Mouse (Mus musculus) midbrain, embryonic 14.5 days (tissue): ENCODE results near the gene Zfyve28. TPM values are rescaled to one million over a fixed set of nuclear protein-coding genes. Genes with fewer than 3 reads are reported as not detected.

Experiments used
- ATAC-seq: fragments of 200-750 bp; cut with Nextera tagmentation; 2 replicates; pipeline ENCODE4 v1.8.0; 2017; ENCODE audit warnings: moderate number of reproducible peaks, moderate library complexity; ENCODE audit not compliant: low FRiP score, low TSS enrichment
- DNase-seq: peaks from one replicate; pipeline ENCODE4 v3.0.0-alpha.2; 2015
- H3K27ac ChIP-seq: fragments of 300-500 bp; sonication (generic); replicated peaks from 2 replicates; pipeline ENCODE4 v1.5.1; 2014; ENCODE audit warnings: mild to moderate bottlenecking, low read depth, low read length, moderate library complexity
- H3K27me3 ChIP-seq: fragments of 300-500 bp; sonication (generic); 2 replicates; pipeline ENCODE4 v1.6.1; 2014; ENCODE audit warnings: low read length, control low read depth, mixed read lengths; ENCODE audit not compliant: control insufficient read depth, insufficient read depth
- H3K36me3 ChIP-seq: fragments of 300-500 bp; sonication (generic); 2 replicates; pipeline ENCODE4 v1.6.1; 2014; ENCODE audit warnings: low read length, control low read depth; ENCODE audit not compliant: control insufficient read depth, insufficient read depth
- H3K4me1 ChIP-seq: fragments of 300-500 bp; sonication (generic); 2 replicates; pipeline ENCODE4 v1.6.1; 2014; ENCODE audit warnings: mild to moderate bottlenecking, antibody characterized with exemption, low read length, control low read depth; ENCODE audit not compliant: control insufficient read depth, insufficient read depth
- H3K4me2 ChIP-seq: fragments of 300-500 bp; sonication (generic); 2 replicates; pipeline ENCODE4 v1.6.1; 2014; ENCODE audit warnings: mild to moderate bottlenecking, low read length, moderate library complexity
- H3K4me3 ChIP-seq: fragments of 300-500 bp; sonication (generic); replicated peaks from 2 replicates; pipeline ENCODE4 v1.5.1; 2014; ENCODE audit warnings: low read depth, low read length
- H3K9ac ChIP-seq: fragments of 300-500 bp; sonication (generic); replicated peaks from 2 replicates; pipeline ENCODE4 v1.6.1; 2014; ENCODE audit warnings: mild to moderate bottlenecking, low read length, moderate library complexity
- H3K9me3 ChIP-seq: fragments of 300-500 bp; sonication (generic); 2 replicates; pipeline ENCODE4 v1.6.1; 2016; ENCODE audit warnings: low read length, control low read depth, mixed read lengths; ENCODE audit not compliant: control insufficient read depth
- WGBS: fragments of 180-500 bp; shearing (Covaris S2); extraction: QIAGEN DNeasy Blood & Tissue Kit; methylation state at CpG from one replicate; pipeline ENCODE4 v1.1.7; 2014; 5-methylcytosine and 5-hydroxymethylcytosine counted together
- polyA plus RNA-seq: library from polyadenylated mRNA; unstranded; fragments of >200 nt; fragmentation: Nextera tagmentation; extraction: Ambion mirVana; gene quantifications from 2 replicates; pipeline ENCODE4 v1.2.1, GENCODE M21; 2014

Zfyve28 gene
- polyA plus RNA-seq, 1 experiment from 2014 or later = 2.8 TPM

- Histone ChIP-seq H3K27ac (no peak overlapping the region), H3K9ac (no peak overlapping the region), H3K4me3 (no peak overlapping the region), H3K9me3 (no peaks in the 10 kb centered on the region), H3K27me3 (no peaks in the 10 kb centered on the region), H3K4me2 (no peak overlapping the region), H3K36me3 (no peaks in the 10 kb centered on the region), H3K4me1 (no peaks in the 10 kb centered on the region)
- DNase-seq = no peak
- no peak for ATAC-seq
- 91% methylated on average over 5 of the region's 5 CpGs for WGBS
Measured at GRCm38 (mm10) chr5:34224515-34224914, 63.7 kb downstream of the Zfyve28 start.

GRCm38 (mm10) chr5:34220001-34220400, 68.2 kb downstream of the Zfyve28 start:
- no peak for DNase-seq
- H3K9me3 ChIP-seq = no peaks in the 10 kb centered on the region
- WGBS = 85% methylated on average over 4 of the region's 4 CpGs
- H3K27me3 ChIP-seq = no peaks in the 10 kb centered on the region
- H3K36me3 ChIP-seq = no peaks in the 10 kb centered on the region
- no peaks in the 10 kb centered on the region for H3K4me1 ChIP-seq
- H3K27ac ChIP-seq = no peak overlapping the region
- no peak for ATAC-seq
- no peak overlapping the region for H3K4me2 ChIP-seq
- H3K4me3 ChIP-seq = no peak overlapping the region
- no peak overlapping the region for H3K9ac ChIP-seq

GRCm38 (mm10) chr5:34218672-34219071, 69.6 kb downstream of the Zfyve28 start:
- Histone ChIP-seq H3K9me3 (no peaks in the 10 kb centered on the region), H3K27me3 (no peaks in the 10 kb centered on the region), H3K9ac (no peak overlapping the region), H3K27ac (no peak overlapping the region), H3K4me2 (no peak overlapping the region), H3K4me1 (no peaks in the 10 kb centered on the region), H3K36me3 (0 out of 2 replicates have a peak, but pooled peaks cover under 1% of the 10 kb centered on the region), H3K4me3 (no peak overlapping the region)
- no peak for DNase-seq
- WGBS = 87% methylated on average over 5 of the region's 5 CpGs
- no peak for ATAC-seq

- no peaks in the 10 kb centered on the region for H3K9me3 ChIP-seq
- no peaks in the 10 kb centered on the region for H3K4me1 ChIP-seq
- DNase-seq (no peak), ATAC-seq (no peak)
- H3K4me2 ChIP-seq = no peak overlapping the region
- 0 out of 2 replicates have a peak, but pooled peaks cover 4% of the 10 kb centered on the region for H3K36me3 ChIP-seq
- no peak overlapping the region for H3K9ac ChIP-seq
- WGBS = 68% methylated on average over 9 of the region's 9 CpGs
- no peaks in the 10 kb centered on the region for H3K27me3 ChIP-seq
- H3K27ac ChIP-seq = no peak overlapping the region
- no peak overlapping the region for H3K4me3 ChIP-seq
Measured at GRCm38 (mm10) chr5:34217756-34218155, 70.5 kb downstream of the Zfyve28 start.

GRCm38 (mm10) chr5:34216025-34216424, 72.2 kb downstream of the Zfyve28 start:
- DNase-seq (no peak), ATAC-seq (no peak)
- Histone ChIP-seq H3K4me2 (no peak overlapping the region), H3K4me1 (no peaks in the 10 kb centered on the region), H3K27me3 (no peaks in the 10 kb centered on the region), H3K9ac (no peak overlapping the region), H3K4me3 (no peak overlapping the region), H3K27ac (no peak overlapping the region), H3K9me3 (no peaks in the 10 kb centered on the region), H3K36me3 (0 out of 2 replicates have a peak, but pooled peaks cover 4% of the 10 kb centered on the region)
- 81% methylated on average over 7 of the region's 7 CpGs for WGBS

GRCm38 (mm10) chr5:34213659-34214058, 74.6 kb downstream of the Zfyve28 start:
- Histone ChIP-seq H3K36me3 (0 out of 2 replicates have a peak, but pooled peaks cover 4% of the 10 kb centered on the region), H3K4me1 (no peaks in the 10 kb centered on the region), H3K4me2 (no peak overlapping the region), H3K27me3 (no peaks in the 10 kb centered on the region), H3K9ac (no peak overlapping the region), H3K27ac (no peak overlapping the region), H3K4me3 (no peak overlapping the region), H3K9me3 (no peaks in the 10 kb centered on the region)
- DNase-seq (no peak), ATAC-seq (no peak)
- 84% methylated on average over 8 of the region's 8 CpGs for WGBS

- 0% methylated on average over 1 of the region's 1 CpGs for WGBS
Measured at GRCm38 (mm10) chr5:34210279-34210678, 78.0 kb downstream of the Zfyve28 start.

GRCm38 (mm10) chr5:34207503-34207902, 80.7 kb downstream of the Zfyve28 start:
- ATAC-seq = no peak
- no peaks in the 10 kb centered on the region for H3K27me3 ChIP-seq
- H3K36me3 ChIP-seq = no peaks in the 10 kb centered on the region
- no peak for DNase-seq
- WGBS = 73% methylated on average over 3 of the region's 3 CpGs
- no peak overlapping the region for H3K27ac ChIP-seq
- H3K4me2 ChIP-seq = no peak overlapping the region
- no peaks in the 10 kb centered on the region for H3K9me3 ChIP-seq
- no peak overlapping the region for H3K9ac ChIP-seq
- no peak overlapping the region for H3K4me3 ChIP-seq
- H3K4me1 ChIP-seq = no peaks in the 10 kb centered on the region

More at GRCm38 (mm10) chr5:34210279-34210678, 78.0 kb downstream of the Zfyve28 start:
- no peak overlapping the region for H3K27ac ChIP-seq
- H3K9me3 ChIP-seq = no peaks in the 10 kb centered on the region
- H3K9ac ChIP-seq = no peak overlapping the region
- no peak overlapping the region for H3K4me2 ChIP-seq
- H3K27me3 ChIP-seq = no peaks in the 10 kb centered on the region
- ATAC-seq (peak; percentile 40; the same call in 1 of the 2 replicates), DNase-seq (peak; percentile 88)
- no peak overlapping the region for H3K4me3 ChIP-seq
- H3K4me1 ChIP-seq = no peaks in the 10 kb centered on the region
- 0 out of 2 replicates have a peak, but pooled peaks cover 4% of the 10 kb centered on the region for H3K36me3 ChIP-seq

- no peak overlapping the region for H3K4me3 ChIP-seq
- DNase-seq = no peak
- H3K9me3 ChIP-seq = no peaks in the 10 kb centered on the region
- no peak overlapping the region for H3K9ac ChIP-seq
- H3K4me2 ChIP-seq = no peak overlapping the region
- H3K27me3 ChIP-seq = no peaks in the 10 kb centered on the region
- no peak overlapping the region for H3K27ac ChIP-seq
- no peak for ATAC-seq
- WGBS = 93% methylated on average over 2 of the region's 2 CpGs
- H3K36me3 ChIP-seq = no peaks in the 10 kb centered on the region
- no peaks in the 10 kb centered on the region for H3K4me1 ChIP-seq
Measured at GRCm38 (mm10) chr5:34205788-34206187, 82.5 kb downstream of the Zfyve28 start.
